Mouse (Mus musculus): ENCODE measurements around the gene Fgfr2. TPM values are rescaled to one million over a fixed set of nuclear protein-coding genes. Genes with fewer than 3 reads are reported as not detected.

Gene Fgfr2
- polyA plus RNA-seq, 1 experiment from 2014 or later = 18.5 TPM

- Histone ChIP-seq H3K4me3 (no peak overlapping the region), H3K9ac (no peak overlapping the region), H3K27me3 (replicated peaks) (no peaks in the 10 kb centered on the region; the same call in 1 of the 2 replicates), H3K4me1 (no peaks in the 10 kb centered on the region), H3K27ac (no peak overlapping the region), H3K9me3 (replicated peaks) (no peaks in the 10 kb centered on the region), H3K4me2 (no peak overlapping the region), H3K36me3 (no peaks in the 10 kb centered on the region)
- ATAC-seq = no peak
- 76% methylated on average over 4 of the region's 4 CpGs for WGBS (ENCODE audit: insufficient replicate concordance)
Measured at GRCm38 (mm10) chr7:132428308-132428707, 694.8 kb downstream of the Fgfr2 start.

GRCm38 (mm10) chr7:132426069-132426468, 697.1 kb downstream of the Fgfr2 start:
- Histone ChIP-seq H3K4me2 (no peak overlapping the region), H3K4me1 (no peaks in the 10 kb centered on the region), H3K27me3 (replicated peaks) (no peaks in the 10 kb centered on the region; the same call in 1 of the 2 replicates), H3K4me3 (no peak overlapping the region), H3K9me3 (replicated peaks) (no peaks in the 10 kb centered on the region), H3K27ac (no peak overlapping the region), H3K36me3 (no peaks in the 10 kb centered on the region), H3K9ac (no peak overlapping the region)
- 66% methylated on average over 5 of the region's 5 CpGs for WGBS (ENCODE audit: insufficient replicate concordance)
- no peak for ATAC-seq

GRCm38 (mm10) chr7:132425364-132425999, 697.7 kb downstream of the Fgfr2 start:
- Histone ChIP-seq H3K4me1 (no peaks in the 10 kb centered on the region), H3K9me3 (replicated peaks) (no peaks in the 10 kb centered on the region), H3K27me3 (replicated peaks) (no peaks in the 10 kb centered on the region; the same call in 1 of the 2 replicates), H3K4me3 (no peak overlapping the region), H3K36me3 (no peaks in the 10 kb centered on the region), H3K4me2 (no peak overlapping the region), H3K9ac (no peak overlapping the region), H3K27ac (no peak overlapping the region)
- no peak for ATAC-seq
- WGBS (ENCODE audit: insufficient replicate concordance) = 69% methylated on average over 11 of the region's 11 CpGs

GRCm38 (mm10) chr7:132423570-132423969, 699.6 kb downstream of the Fgfr2 start:
- Histone ChIP-seq H3K9me3 (replicated peaks) (no peaks in the 10 kb centered on the region), H3K4me2 (no peak overlapping the region), H3K36me3 (no peaks in the 10 kb centered on the region), H3K27me3 (replicated peaks) (no peaks in the 10 kb centered on the region; the same call in 1 of the 2 replicates), H3K4me3 (no peak overlapping the region), H3K4me1 (no peaks in the 10 kb centered on the region), H3K9ac (no peak overlapping the region), H3K27ac (no peak overlapping the region)
- 46% methylated on average over 5 of the region's 5 CpGs for WGBS (ENCODE audit: insufficient replicate concordance)
- ATAC-seq = no peak

GRCm38 (mm10) chr7:132419378-132420255, 703.5 kb downstream of the Fgfr2 start:
- Histone ChIP-seq H3K27me3 (replicated peaks) (no peaks in the 10 kb centered on the region; the same call in 1 of the 2 replicates), H3K4me3 (no peak overlapping the region), H3K36me3 (no peaks in the 10 kb centered on the region), H3K9ac (no peak overlapping the region), H3K27ac (no peak overlapping the region), H3K4me1 (no peaks in the 10 kb centered on the region), H3K4me2 (no peak overlapping the region), H3K9me3 (replicated peaks) (no peaks in the 10 kb centered on the region)
- 67% methylated on average over 10 of the region's 10 CpGs for WGBS (ENCODE audit: insufficient replicate concordance)
- no peak for ATAC-seq

GRCm38 (mm10) chr7:132416866-132417265, 706.3 kb downstream of the Fgfr2 start:
- Histone ChIP-seq H3K27ac (no peak overlapping the region), H3K4me2 (no peak overlapping the region), H3K27me3 (replicated peaks) (peaks cover 4% of the 10 kb centered on the region; the same call in 1 of the 2 replicates), H3K36me3 (no peaks in the 10 kb centered on the region), H3K4me1 (no peaks in the 10 kb centered on the region), H3K9me3 (replicated peaks) (no peaks in the 10 kb centered on the region), H3K9ac (no peak overlapping the region), H3K4me3 (no peak overlapping the region)
- WGBS (ENCODE audit: insufficient replicate concordance) = 70% methylated on average over 9 of the region's 9 CpGs
- no peak for ATAC-seq

- Histone ChIP-seq H3K9ac (no peak overlapping the region), H3K4me2 (no peak overlapping the region), H3K36me3 (no peaks in the 10 kb centered on the region), H3K4me1 (no peaks in the 10 kb centered on the region), H3K9me3 (replicated peaks) (no peaks in the 10 kb centered on the region), H3K27me3 (replicated peaks) (peaks cover 4% of the 10 kb centered on the region; the same call in 1 of the 2 replicates), H3K27ac (no peak overlapping the region), H3K4me3 (no peak overlapping the region)
- no peak for ATAC-seq
Measured at GRCm38 (mm10) chr7:132415866-132416265, 707.3 kb downstream of the Fgfr2 start.

GRCm38 (mm10) chr7:132412520-132412919, 710.6 kb downstream of the Fgfr2 start:
- Histone ChIP-seq H3K36me3 (no peaks in the 10 kb centered on the region), H3K4me1 (no peaks in the 10 kb centered on the region), H3K4me3 (no peak overlapping the region), H3K9ac (no peak overlapping the region), H3K4me2 (no peak overlapping the region), H3K27ac (no peak overlapping the region), H3K9me3 (replicated peaks) (no peaks in the 10 kb centered on the region), H3K27me3 (replicated peaks) (peaks cover 4% of the 10 kb centered on the region; the same call in 1 of the 2 replicates)
- WGBS (ENCODE audit: insufficient replicate concordance) = 36% methylated on average over 2 of the region's 2 CpGs
- peak; percentile 35; the same call in 1 of the 2 replicates for ATAC-seq

GRCm38 (mm10) chr7:132411708-132412107, 711.4 kb downstream of the Fgfr2 start:
- H3K9me3 ChIP-seq (replicated peaks) = no peaks in the 10 kb centered on the region
- H3K36me3 ChIP-seq = no peaks in the 10 kb centered on the region
- H3K27me3 ChIP-seq (replicated peaks) = peaks cover 4% of the 10 kb centered on the region; the same call in 1 of the 2 replicates
- H3K4me1 ChIP-seq = no peaks in the 10 kb centered on the region
- no peak for ATAC-seq
- 71% methylated on average over 2 of the region's 2 CpGs for WGBS (ENCODE audit: insufficient replicate concordance)
- H3K9ac ChIP-seq = no peak overlapping the region
- no peak overlapping the region for H3K4me2 ChIP-seq
- H3K27ac ChIP-seq = no peak overlapping the region
- no peak overlapping the region for H3K4me3 ChIP-seq

- no peak overlapping the region for H3K4me2 ChIP-seq
- WGBS (ENCODE audit: insufficient replicate concordance) = 55% methylated on average over 4 of the region's 4 CpGs
Measured at GRCm38 (mm10) chr7:132410958-132411357, 712.2 kb downstream of the Fgfr2 start.

GRCm38 (mm10) chr7:132409890-132410289, 713.3 kb downstream of the Fgfr2 start:
- H3K9ac ChIP-seq = no peak overlapping the region
- WGBS (ENCODE audit: insufficient replicate concordance) = 42% methylated on average over 3 of the region's 3 CpGs

More at GRCm38 (mm10) chr7:132410958-132411357, 712.2 kb downstream of the Fgfr2 start:
- peaks cover 4% of the 10 kb centered on the region; the same call in 1 of the 2 replicates for H3K27me3 ChIP-seq (replicated peaks)
- H3K36me3 ChIP-seq = no peaks in the 10 kb centered on the region
- no peak overlapping the region for H3K27ac ChIP-seq
- no peaks in the 10 kb centered on the region for H3K4me1 ChIP-seq
- no peak overlapping the region for H3K4me3 ChIP-seq
- no peak for ATAC-seq
- no peaks in the 10 kb centered on the region for H3K9me3 ChIP-seq (replicated peaks)
- H3K9ac ChIP-seq = no peak overlapping the region

More at GRCm38 (mm10) chr7:132409890-132410289, 713.3 kb downstream of the Fgfr2 start:
- no peaks in the 10 kb centered on the region for H3K36me3 ChIP-seq
- ATAC-seq = no peak
- H3K9me3 ChIP-seq (replicated peaks) = no peaks in the 10 kb centered on the region
- no peak overlapping the region for H3K4me3 ChIP-seq
- H3K4me2 ChIP-seq = no peak overlapping the region
- 0 out of 2 replicates have a peak, but pooled peaks cover 1% of the 10 kb centered on the region for H3K4me1 ChIP-seq
- H3K27ac ChIP-seq = no peak overlapping the region
- H3K27me3 ChIP-seq (replicated peaks) = peaks cover 4% of the 10 kb centered on the region; the same call in 1 of the 2 replicates

Data from liver, embryonic 12.5 days (tissue).